Comparison of ENCODE assay signal across 8 mouse cellular contexts in the genomic region with DNA sequence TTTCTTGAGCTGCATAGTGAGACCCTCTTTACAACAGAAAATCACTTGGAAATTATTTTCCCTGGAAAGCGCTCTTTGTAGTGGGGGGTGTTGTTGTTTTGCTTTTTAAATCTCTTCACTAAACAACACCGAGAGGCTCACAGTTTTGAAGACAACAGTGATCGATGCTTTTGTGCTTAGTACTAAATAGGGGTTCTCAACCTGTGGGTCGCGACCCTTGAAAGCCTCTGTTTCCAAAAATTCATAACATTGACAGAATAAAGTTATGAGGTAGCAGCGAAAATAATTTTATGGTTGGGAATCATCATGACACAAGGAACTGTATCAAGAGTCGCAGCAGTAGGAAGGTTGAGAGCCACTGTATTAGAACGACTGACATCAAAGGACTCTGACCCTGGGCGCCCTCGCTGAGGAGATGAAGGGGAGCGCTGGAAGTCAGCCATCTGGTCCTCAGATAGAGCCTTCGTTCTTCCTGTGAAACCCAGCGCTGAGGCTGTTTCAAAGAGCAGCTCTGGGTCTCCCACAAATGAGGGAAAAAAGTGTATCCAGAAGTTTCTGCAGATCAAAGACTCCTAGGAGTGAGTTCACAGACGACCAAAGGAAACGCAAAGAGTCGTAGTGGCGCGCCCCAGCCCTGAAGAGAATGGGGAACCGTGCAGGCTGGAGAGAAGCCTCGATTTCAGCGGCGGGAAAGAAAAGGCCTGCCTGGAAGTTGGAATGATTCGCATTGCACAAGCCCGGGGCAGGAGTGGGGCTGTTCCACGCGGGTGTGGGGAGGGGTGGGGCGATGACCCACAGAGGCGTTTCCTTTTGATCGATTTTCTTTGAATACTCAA. TPM values are rescaled to one million over a fixed set of nuclear protein-coding genes. Genes with fewer than 3 reads are reported as not detected.
DNase-seq lines count a peak whose midpoint lies in the region; ATAC-seq and TF ChIP-seq lines count a peak whose summit lies in the region.
"Had no signal": no experiment of that assay in that cellular context is flagged by ENCODE, and none has a peak within 500 bp of the region (broad histone marks: within the 10 kb centered on the region; RNA-seq: fewer than 3 reads in every experiment).

No protein-coding gene starts in this region.

- no peak for ATAC-seq in embryonic facial prominence, embryonic 11.5 days (replicated peaks; ENCODE audit: insufficient number of reproducible peaks, low FRiP score, low TSS enrichment, low read depth)
- ATAC-seq in hindbrain, postnatal 0 days = no peak
- ATAC-seq in lung, embryonic 15.5 days (ENCODE audit: borderline replicate concordance, extremely low read depth, low FRiP score, low TSS enrichment) = no peak
- no peak for ATAC-seq in stomach, embryonic 14.5 days (ENCODE audit: insufficient number of reproducible peaks, insufficient read depth, low FRiP score, low read depth)
- ATAC-seq in monocyte, adult 5-6 weeks (replicated peaks; ENCODE audit: insufficient number of reproducible peaks, low FRiP score, low TSS enrichment, poor library complexity, severe bottlenecking) = no peak

- no peak overlapping the region for H3K27ac ChIP-seq in embryonic facial prominence, embryonic 11.5 days (replicated peaks; ENCODE audit: low read depth, low read length)
- no peak overlapping the region for H3K27ac ChIP-seq in hindbrain, postnatal 0 days
- no peak overlapping the region for H3K27ac ChIP-seq in lung, embryonic 15.5 days
- no peak overlapping the region for H3K27ac ChIP-seq in stomach, embryonic 14.5 days (ENCODE audit: low read length)

- peak overlapping the region; percentile 18; the same call in 1 of the 2 replicates for H3K9ac ChIP-seq in embryonic facial prominence, embryonic 11.5 days (replicated peaks; ENCODE audit: low read length)
- H3K9ac ChIP-seq in hindbrain, postnatal 0 days (replicated peaks; ENCODE audit: low read length) = no peak overlapping the region
- no peak overlapping the region for H3K9ac ChIP-seq in lung, embryonic 15.5 days
- no peak overlapping the region for H3K9ac ChIP-seq in stomach, embryonic 14.5 days (replicated peaks; ENCODE audit: low read depth, low read length)

- 18% methylated on average over 29 of the region's 29 CpGs for WGBS in embryonic facial prominence, embryonic 11.5 days
- WGBS in hindbrain, postnatal 0 days = 23% methylated on average over 29 of the region's 29 CpGs
- WGBS in lung, embryonic 15.5 days = 16% methylated on average over 29 of the region's 29 CpGs
- WGBS in stomach, embryonic 14.5 days = 16% methylated on average over 29 of the region's 29 CpGs

- H3K9me3 ChIP-seq in embryonic facial prominence, embryonic 11.5 days (replicated peaks; ENCODE audit: control insufficient read depth, low read length) = no peaks in the 10 kb centered on the region
- H3K9me3 ChIP-seq in hindbrain, postnatal 0 days (ENCODE audit: low read length) = no peaks in the 10 kb centered on the region
- no peaks in the 10 kb centered on the region for H3K9me3 ChIP-seq in lung, embryonic 15.5 days
- no peaks in the 10 kb centered on the region for H3K9me3 ChIP-seq in stomach, embryonic 14.5 days (ENCODE audit: control insufficient read depth, low read depth, low read length)

- no peak overlapping the region for H3K4me3 ChIP-seq in embryonic facial prominence, embryonic 11.5 days (ENCODE audit: low read depth, low read length)
- no peak overlapping the region; the same call in 1 of the 2 replicates for H3K4me3 ChIP-seq in hindbrain, postnatal 0 days (ENCODE audit: low read length)
- peak overlapping the region; percentile 7; the same call in 1 of the 2 replicates for H3K4me3 ChIP-seq in lung, embryonic 15.5 days
- peak overlapping the region; percentile 6; the same call in 1 of the 2 replicates for H3K4me3 ChIP-seq in stomach, embryonic 14.5 days (ENCODE audit: low read depth, low read length)
- H3K4me3 ChIP-seq: myocyte had no signal

- H3K4me1 ChIP-seq in embryonic facial prominence, embryonic 11.5 days (ENCODE audit: control insufficient read depth, insufficient read depth, low read length) = no peaks in the 10 kb centered on the region
- H3K4me1 ChIP-seq in hindbrain, postnatal 0 days (ENCODE audit: insufficient read depth, low read length) = no peaks in the 10 kb centered on the region
- H3K4me1 ChIP-seq in lung, embryonic 15.5 days = peaks cover 12% of the 10 kb centered on the region
- no peaks in the 10 kb centered on the region for H3K4me1 ChIP-seq in stomach, embryonic 14.5 days (ENCODE audit: control insufficient read depth, insufficient read depth, low read length)

- no peak for TF ChIP-seq CTCF in hindbrain, postnatal 0 days (IDR thresholded peaks at IDR 0.05; ENCODE audit: low read depth)

- H3K4me2 ChIP-seq in embryonic facial prominence, embryonic 11.5 days (ENCODE audit: low read depth, low read length) = peak overlapping the region; percentile 16; the same call in 1 of the 2 replicates
- H3K4me2 ChIP-seq in hindbrain, postnatal 0 days (ENCODE audit: low read depth, low read length) = peak overlapping the region; percentile 49
- peak overlapping the region; percentile 48 for H3K4me2 ChIP-seq in lung, embryonic 15.5 days
- peak overlapping the region; percentile 52 for H3K4me2 ChIP-seq in stomach, embryonic 14.5 days (replicated peaks; ENCODE audit: low read depth, low read length)

- peak; percentile 57 for DNase-seq in adrenal gland, postnatal 10 days
- peak; percentile 44 for DNase-seq in embryonic facial prominence, embryonic 11.5 days (ENCODE audit: low spot score)
- DNase-seq in hindbrain, postnatal 0 days (ENCODE audit: low spot score) = no peak
- no peak for DNase-seq in gastrocnemius, postnatal 25 days

- no peaks in the 10 kb centered on the region for H3K36me3 ChIP-seq in embryonic facial prominence, embryonic 11.5 days (replicated peaks; ENCODE audit: control insufficient read depth, insufficient read depth, low read depth, low read length)
- H3K36me3 ChIP-seq in hindbrain, postnatal 0 days (ENCODE audit: insufficient read depth, low read length) = no peaks in the 10 kb centered on the region
- H3K36me3 ChIP-seq in lung, embryonic 15.5 days = no peaks in the 10 kb centered on the region
- no peaks in the 10 kb centered on the region for H3K36me3 ChIP-seq in stomach, embryonic 14.5 days (ENCODE audit: control insufficient read depth, insufficient read depth, low read length)

- H3K27me3 ChIP-seq in embryonic facial prominence, embryonic 11.5 days (ENCODE audit: control insufficient read depth, insufficient read depth, low read length) = no peaks in the 10 kb centered on the region
- H3K27me3 ChIP-seq in hindbrain, postnatal 0 days (ENCODE audit: insufficient read depth, low read length) = no peaks in the 10 kb centered on the region
- no peaks in the 10 kb centered on the region for H3K27me3 ChIP-seq in lung, embryonic 15.5 days
- no peaks in the 10 kb centered on the region for H3K27me3 ChIP-seq in stomach, embryonic 14.5 days (ENCODE audit: control insufficient read depth, insufficient read depth, low read length)

RNA-seq across cellular contexts. Expression of gene Bbs10, which starts 37.3 kb away (rescaled TPM):
- 1 to 10 TPM; 3.4 to 6.1 TPM for total RNA-seq in adrenal gland, postnatal 10 days (2021)
- polyA plus RNA-seq in embryonic facial prominence, embryonic 11.5 days (2014; fragmentation: Nextera tagmentation; extraction: Ambion mirVana) = 8.8 and 9.6 TPM in 2 replicates
- 4.3 and 6.8 TPM in 2 replicates for total RNA-seq in hindbrain, postnatal 0 days (2014; rRNA removed)
- 2.2 and 2.8 TPM in 2 replicates for polyA plus RNA-seq in hindbrain, postnatal 0 days (2015; fragmentation: Nextera tagmentation; extraction: Ambion mirVana)
- polyA plus RNA-seq in lung, embryonic 15.5 days (2015; fragmentation: Nextera tagmentation; extraction: Ambion mirVana) = 5.6 and 7.2 TPM in 2 replicates
- polyA plus RNA-seq in stomach, embryonic 14.5 days (2014; fragmentation: Nextera tagmentation; extraction: Ambion mirVana) = 4.9 and 6.0 TPM in 2 replicates
- 1.5 to 3.3 TPM (median 2.3 TPM) in 3 replicates for total RNA-seq in monocyte, adult 5-6 weeks (2017)
- total RNA-seq in gastrocnemius, postnatal 25 days (2021) = 1 to 10 TPM; 1.6 to 1.7 TPM

Comparison
In these comparisons a context has a peak if more than half of its experiments do, and no peak if none do; other contexts are left out.
1. DNase-seq: peak in adrenal gland, postnatal 10 days (single experiment) and embryonic facial prominence, embryonic 11.5 days (single experiment); none in hindbrain, postnatal 0 days (single experiment) and gastrocnemius, postnatal 25 days (single experiment).
2. H3K4me3 ChIP-seq: peak in lung, embryonic 15.5 days (single experiment) and stomach, embryonic 14.5 days (single experiment); none in embryonic facial prominence, embryonic 11.5 days (single experiment) and hindbrain, postnatal 0 days (single experiment).
3. Peak in every context shown above with its lines, with median percentiles within 50 percentile points of each other: H3K4me2 ChIP-seq.